Mouse (Mus musculus) thymus, postnatal 25 days (tissue): ENCODE measurements around the gene Mdm2.
"Not testable (repeated sequence)": the region's sequence is repeated elsewhere in the genome, so short reads cannot be mapped to it uniquely, and the experiment has no call there.

ENCODE experiments used
- DNase-seq: peaks from one replicate; pipeline ENCODE4 v3.0.0; 2022

The Mdm2 gene

DNA sequence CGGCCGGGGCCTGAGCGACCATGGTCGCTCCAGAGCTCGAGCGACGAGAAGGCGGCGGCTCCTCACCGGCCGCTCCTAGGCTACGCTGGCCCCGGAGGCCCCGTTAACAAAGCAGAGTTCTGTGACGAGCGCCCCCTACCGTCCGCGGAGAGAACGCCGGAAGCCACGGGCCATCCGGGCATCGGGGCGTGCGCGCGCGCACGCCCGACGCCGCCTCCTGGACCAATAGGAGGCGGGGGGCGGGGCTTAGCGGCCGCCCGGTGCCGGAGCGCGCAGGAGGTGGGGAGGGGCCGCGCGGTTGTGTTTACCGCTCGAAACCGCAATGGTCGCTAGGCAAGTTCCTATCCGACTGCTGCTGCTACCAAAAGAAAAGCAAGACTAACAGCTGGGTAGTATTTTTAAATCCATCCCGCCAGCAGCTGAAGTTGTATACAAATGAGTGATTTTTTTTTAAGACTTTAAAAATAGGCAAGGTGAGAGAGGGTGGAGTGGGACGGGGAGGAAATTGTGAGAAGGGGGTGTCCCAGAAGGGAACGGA, at the start of gene Mdm2:
Gene Mdm2, minus strand, starts transcription at position 155 of the 538 bp plus-strand sequence.
- DNase-seq: peak; percentile 97

- DNase-seq: no peak
Measured at GRCm38 (mm10) chr10:117759844-117760630, 49.5 kb upstream of the Mdm2 start.

DNA sequence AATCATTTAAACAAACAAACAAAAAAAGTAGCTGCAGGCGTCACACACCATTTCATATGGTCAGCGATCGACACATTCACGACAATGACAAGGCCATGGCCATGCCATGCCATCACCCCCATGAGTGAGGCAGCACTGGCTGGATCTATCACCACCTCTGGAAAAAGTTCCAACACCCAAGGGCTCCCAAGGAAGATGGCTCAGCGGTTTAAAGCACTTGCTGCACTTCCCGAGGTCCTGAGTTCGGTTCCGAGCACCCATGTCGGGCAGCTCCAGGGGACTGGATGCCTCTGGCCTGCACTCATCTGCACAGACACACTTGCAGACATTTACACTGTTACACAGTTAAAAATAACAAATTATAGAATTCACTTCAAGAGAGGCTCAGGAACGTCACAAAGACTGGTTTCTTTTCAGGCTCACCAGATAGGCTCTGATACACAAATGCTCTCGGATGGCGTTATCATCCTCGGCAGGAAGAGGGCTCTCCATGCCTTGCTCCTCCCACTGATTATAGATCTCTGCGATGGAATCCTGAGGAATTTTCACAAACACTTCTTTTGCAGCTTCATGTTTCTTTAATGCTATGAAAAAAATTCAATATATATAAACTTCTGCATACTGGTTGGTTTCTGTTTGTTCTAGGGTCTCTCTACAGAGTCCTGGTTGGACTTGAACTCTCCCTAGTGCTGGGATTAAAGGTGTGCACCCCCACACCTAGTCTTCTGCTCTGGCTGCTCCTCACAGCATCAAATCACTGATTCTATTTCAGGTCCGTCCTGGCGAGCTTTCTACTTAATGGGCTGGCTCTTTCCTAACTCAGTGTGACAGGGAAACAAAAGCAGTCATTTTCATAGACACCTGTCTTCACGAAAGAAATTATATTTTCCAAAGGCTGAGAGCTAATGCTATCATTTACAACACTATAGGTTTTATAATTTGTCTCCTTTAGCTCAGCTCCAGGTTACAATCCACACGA, 48.5 kb upstream of the Mdm2 start:
- DNase-seq: no peak

DNA sequence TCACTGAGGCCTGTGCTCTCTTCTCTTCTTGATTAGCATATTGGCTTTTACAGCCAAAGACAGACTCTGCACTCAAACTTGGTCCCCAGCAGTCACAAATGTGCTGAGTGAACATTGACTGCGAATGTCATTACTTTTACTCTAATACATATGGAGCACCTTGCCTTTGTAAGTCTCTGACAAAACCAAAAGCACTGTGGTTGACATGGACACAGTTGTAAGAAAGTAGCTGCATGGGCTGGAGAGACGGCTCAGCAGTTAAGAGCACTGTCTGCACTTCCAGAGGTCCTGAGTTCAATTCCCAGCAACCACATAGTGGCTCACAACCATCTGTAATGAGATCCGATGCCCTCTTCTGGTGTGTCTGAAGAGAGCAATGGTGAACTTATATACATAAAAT, 47.8 kb upstream of the Mdm2 start:
- DNase-seq: not testable (repeated sequence)

DNA sequence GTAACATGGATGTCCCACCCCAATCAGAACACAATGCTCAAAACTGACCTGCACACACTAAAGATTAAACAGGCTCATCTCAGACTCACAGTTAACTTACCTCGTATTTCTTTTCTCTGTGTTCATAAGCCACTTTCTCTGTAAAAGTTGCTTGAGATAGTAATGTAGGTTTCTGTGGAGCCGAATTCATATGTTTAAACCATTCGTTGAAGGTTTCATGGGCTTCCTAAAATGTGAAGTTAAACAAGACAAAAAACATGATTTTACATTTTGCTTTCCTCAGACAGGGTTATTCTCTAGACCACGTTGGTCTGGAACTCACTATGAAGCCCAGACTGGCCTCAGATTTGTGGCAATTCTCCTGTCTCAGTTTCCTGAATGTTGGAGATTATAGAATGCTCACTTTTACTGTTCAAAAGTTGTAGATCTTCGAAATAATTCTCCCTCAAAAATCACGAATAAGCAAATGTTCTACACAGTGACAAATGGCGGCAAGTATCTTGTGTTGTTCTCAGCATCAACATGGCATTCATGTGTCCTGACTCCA, 47.3 kb upstream of the Mdm2 start:
- DNase-seq: no peak

DNA sequence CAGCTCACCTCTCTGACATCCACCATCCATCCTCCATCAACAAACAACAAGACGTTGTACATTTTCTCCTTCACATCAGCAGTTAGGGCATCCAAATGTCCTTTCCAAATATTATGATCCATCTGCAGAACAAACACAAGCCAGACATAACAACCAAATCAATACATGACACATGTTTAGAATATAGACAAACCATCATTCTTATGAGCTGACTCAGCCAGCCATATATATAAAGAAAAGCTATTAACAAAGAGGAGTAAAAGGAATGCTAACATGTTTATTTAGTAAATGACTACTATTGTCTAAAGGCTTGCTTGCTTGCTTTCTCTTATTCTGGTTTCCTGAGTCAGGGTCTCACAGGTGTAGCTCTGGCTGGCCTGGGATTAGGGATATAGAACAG, 46.7 kb upstream of the Mdm2 start:
- DNase-seq: no peak

GRCm38 (mm10) chr10:117756784-117757183, 46.2 kb upstream of the Mdm2 start:
- no peak for DNase-seq

DNA sequence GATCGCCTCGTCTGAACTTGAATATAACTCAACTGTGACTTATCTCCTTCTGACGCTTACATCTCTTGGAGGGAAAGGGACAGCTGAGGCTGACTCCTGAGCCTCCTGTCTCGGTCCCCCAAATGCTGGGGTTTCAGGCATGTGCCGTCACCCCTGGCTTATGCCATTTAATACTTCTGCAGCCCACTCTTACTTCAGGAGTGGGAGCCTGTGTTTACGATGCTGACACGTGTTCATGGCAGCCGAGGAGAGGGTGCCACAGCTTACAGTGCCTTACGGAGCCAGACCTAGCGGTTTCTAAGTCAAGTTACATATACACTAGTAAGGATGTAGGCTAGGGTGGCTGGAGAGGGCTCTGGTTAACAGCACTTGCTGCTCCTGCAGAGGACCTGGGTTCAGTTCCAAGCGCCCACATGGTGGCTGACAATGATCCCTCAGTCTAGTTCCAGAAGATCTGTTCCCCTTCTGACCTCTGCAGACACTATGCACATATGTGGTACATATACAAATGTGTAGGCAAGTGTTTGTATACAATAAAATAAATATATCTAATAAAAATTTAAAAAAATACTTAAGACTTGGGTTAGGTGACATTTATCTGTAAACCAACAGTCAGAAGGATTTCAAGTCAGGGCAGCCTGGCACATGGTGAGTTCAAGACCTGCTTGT, 45.4 kb upstream of the Mdm2 start:
- no peak for DNase-seq

DNA sequence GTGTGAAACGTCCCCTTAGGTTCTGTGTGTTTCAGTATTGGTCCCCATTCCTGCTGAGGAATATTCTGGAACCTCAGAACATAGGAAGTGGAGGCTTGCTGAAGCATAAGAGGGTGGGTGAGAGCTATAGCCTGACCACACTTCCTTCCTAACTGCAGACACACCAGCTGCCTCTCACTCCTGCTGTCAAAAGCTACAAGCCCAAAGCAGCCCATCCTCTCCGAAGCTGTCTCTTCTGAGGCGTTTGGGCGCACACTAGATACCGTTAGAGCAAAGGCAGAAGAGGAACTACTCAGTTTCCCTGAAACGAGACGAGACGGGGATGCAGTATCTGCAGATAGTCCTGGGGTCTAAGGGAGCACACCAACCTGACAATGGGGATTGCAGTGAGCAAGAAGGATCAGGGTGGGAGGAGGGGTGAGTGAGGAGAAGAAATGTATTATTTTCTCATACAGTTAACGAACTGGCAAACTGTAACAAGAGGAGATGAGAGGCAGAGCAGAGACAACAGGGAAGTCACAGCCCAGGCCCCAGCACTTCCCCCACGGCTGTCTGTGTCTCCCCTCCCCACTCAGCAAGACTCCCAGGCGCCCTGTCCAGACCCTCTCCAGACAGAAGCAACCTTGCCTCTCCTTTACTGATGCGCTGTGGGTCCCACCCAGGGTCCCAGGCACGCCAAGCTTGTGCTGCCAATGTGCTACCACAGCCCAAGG, 44.7 kb upstream of the Mdm2 start:
- DNase-seq: peak; percentile 71

DNA sequence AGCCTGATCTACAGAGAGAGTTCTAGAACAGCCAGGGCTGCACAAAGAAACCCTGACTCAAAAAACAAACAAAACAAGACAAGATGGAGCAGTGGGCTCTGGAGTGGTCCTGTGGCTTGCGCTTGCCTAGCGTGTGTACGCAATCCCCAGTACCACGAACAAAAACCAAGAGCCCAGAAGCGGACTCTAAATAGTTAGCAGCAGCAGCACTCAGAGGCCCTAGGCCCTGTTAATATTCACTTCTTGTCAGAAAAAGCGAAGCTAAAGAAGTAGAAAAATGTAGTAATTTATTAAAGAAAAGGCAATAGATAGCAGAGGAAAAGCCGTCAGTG, 44.0 kb upstream of the Mdm2 start:
- no peak for DNase-seq

GRCm38 (mm10) chr10:117753711-117754608, 43.4 kb upstream of the Mdm2 start:
- DNase-seq: no peak

DNA sequence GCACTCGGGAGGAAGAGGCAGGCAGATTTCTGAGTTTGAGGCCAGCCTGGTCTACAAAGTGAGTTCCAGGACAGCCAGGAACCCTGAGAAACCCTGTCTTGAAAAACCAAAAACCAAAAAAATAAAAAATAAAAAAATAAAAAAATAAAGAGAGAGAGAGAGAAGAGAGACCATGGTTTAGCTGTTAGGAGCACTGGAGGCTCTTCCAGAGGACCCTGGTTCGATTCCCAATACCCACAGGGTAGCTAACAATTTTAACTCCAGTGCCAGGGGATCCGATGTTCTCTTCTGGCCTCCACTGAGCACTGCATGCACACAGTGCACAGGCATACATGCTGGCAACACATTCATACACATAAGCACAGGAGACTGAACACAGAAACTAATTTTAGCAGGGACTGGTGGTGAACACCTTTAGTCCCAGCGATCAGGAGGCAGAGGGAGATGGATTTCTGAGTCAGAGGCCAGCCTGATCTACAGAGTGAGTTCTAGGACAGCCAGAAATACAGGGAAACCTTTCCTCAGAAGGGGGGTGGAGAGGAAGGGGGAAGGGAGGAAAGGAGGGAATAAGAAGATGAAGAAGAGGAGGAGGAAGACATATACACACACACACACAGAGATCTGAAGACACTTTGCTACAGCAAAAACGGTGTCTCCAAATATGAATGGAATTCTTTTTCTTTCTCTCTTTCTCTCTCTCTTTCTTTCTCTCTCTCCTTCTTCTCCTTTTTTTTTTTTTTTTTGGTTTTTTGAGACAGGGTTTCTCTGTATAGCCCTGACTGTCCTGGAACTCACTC, 42.5 kb upstream of the Mdm2 start:
- DNase-seq: no peak

DNA sequence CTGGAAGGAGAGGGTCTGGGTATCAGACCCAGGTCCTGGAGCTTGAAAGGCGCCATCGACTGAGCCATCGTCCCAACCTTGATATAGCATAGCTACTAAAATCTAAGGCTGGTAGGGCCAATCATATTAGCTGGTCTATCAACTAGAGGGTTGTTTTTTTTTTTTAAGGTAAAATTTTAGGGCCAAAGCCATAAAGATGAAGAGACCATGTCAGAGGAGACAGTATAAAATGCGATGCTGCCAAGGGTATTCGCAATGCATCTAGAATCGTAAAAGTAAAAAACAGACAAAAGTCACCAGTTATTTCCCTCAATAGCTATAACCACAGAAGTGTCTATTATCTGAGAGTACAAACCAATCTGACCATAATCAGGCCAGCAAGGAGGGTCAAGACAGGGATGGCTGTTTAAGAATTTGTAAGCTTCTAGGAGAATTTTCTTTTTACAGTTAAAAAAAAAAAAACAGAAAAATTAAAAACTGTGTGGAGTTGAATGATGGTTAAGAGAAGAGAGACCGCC, 41.8 kb upstream of the Mdm2 start:
- no peak for DNase-seq

DNA sequence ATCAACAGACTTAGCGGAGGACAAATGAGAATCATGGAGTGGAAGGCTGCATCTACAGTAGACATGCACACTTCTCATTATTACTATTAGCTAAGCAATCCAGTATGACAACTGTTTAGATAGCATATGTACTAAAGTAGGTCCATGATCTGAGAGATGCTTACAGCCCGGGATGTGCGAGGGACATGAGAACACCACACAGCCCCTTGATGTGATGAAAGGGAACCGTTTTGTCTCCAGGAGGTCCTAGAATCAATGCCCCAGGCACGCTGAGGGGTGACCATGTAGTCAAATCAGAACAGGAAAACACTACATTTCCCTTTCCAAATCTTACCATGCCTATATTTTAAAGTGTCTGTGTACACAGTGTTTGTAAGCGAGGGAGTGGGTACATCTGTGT, 41.2 kb upstream of the Mdm2 start:
- DNase-seq: no peak

GRCm38 (mm10) chr10:117751282-117751610, 40.7 kb upstream of the Mdm2 start:
- DNase-seq: no peak

DNA sequence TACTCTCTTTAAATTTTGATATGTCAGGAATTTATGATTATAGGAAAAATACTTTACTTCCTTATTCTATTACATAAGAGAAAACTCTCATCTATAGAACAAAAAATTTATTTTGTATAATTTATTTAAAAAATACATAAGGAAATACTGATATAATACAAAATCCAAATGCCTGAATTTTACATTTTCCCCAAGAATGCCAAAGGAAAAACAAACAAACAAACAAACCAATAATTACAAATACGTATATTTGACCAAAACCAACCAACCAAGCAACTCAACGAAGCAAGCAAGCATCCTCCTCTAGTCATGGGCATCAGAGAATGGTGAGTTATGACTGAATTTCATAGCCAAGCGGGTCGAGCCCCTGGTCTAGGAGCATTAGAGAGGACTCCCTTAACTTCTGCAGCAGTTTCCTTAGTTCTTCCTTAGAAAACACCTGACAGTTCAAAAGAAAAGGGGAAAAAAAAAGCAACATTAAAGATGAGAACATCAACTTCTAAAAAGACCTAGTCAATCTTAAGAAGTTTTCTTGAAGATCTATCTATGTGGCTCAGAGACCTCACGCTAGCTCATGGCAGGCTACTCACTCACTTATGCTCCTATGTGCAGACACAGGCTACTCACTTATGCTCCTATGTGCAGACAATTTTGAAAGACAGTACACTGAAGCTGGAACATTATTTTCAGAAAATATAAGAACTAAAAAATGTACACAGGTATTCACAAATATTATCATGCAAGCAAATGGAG, 40.1 kb upstream of the Mdm2 start:
- DNase-seq: no peak

DNA sequence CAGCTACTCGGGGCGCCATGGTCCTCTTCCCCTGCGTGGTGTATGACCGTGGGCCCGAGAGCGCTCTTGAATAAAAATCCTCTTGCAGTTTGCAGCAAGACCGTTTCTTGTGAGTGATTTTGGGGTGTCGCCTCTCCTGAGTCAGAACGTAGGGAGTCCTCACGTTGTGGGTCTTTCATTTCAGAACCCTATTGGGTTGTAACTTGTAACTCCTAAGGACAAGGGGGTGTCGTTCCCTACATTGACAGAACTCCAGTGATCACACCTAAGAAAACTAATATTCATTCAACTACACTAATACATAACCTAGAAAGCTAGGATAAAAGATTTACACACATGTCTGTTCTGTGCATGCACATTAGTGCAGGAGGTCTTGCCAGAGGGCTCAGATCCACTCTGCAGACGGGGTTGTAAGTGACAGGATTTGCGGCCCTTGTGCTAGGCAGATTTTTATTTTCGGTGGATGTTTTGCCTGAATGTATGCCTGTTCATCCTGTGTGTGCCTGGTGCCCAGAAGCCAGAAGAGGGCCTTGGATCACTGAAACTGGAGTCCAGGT, 39.3 kb upstream of the Mdm2 start:
- no peak for DNase-seq

DNA sequence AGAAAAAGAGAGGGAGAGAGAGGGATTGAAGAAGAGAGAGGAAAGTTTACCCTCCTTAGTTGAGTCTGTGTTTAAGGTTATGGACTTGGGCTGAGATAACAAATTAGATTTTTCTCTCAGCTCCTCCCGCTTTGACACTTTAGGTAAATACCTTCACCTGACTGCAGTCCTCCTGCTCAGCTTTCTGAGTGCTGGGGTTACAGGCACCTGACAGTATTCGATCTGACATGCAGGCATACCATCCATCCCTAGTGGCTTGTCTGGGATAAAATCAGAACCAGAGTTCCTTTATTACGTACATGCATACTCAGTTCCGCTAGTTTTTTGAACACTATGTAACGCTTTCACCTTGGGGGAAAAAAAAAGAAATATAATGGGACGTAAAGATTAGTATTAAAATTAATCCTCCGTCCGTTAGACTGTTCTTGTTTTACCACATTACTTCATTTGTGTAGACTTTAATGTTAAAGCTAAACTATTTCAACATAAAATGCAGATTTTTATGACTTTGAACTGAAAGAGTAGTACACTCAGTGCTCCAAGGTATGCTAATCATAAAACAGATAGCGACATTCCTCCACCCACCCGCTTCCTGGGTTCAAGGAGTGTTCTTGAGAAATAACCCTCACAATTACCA, 38.6 kb upstream of the Mdm2 start:
- DNase-seq: no peak
